Mouse (Mus musculus) neural tube, embryonic 14.5 days (tissue): ENCODE measurements around the gene Gm10722. TPM values are rescaled to one million over a fixed set of nuclear protein-coding genes. Genes with fewer than 3 reads are reported as not detected.
"Not testable (repeated sequence)": the region's sequence is repeated elsewhere in the genome, so short reads cannot be mapped to it uniquely, and the experiment has no call there.

Experiments
- ATAC-seq: fragments of 200-750 bp; cut with Nextera tagmentation; 2 replicates; pipeline ENCODE4 v1.8.0; 2017; ENCODE audit warnings: low read depth, mild to moderate bottlenecking, moderate TSS enrichment, moderate library complexity
- H3K27ac ChIP-seq: fragments of 300-500 bp; sonication (generic); 2 replicates; pipeline ENCODE4 v1.5.1; 2014; ENCODE audit warnings: low read depth, mild to moderate bottlenecking, control low read depth, low read length, moderate library complexity, mixed read lengths
- H3K27me3 ChIP-seq: fragments of 300-500 bp; sonication (generic); 2 replicates; pipeline ENCODE4 v1.6.1; 2014; ENCODE audit warnings: low read length; ENCODE audit not compliant: control insufficient read depth, insufficient read depth
- H3K36me3 ChIP-seq: fragments of 300-500 bp; sonication (generic); 2 replicates; pipeline ENCODE4 v1.6.1; 2014; ENCODE audit warnings: low read length, mixed read lengths; ENCODE audit not compliant: control insufficient read depth, insufficient read depth
- H3K4me1 ChIP-seq: fragments of 300-500 bp; sonication (generic); 2 replicates; pipeline ENCODE4 v1.6.1; 2014; ENCODE audit warnings: low read length; ENCODE audit not compliant: control insufficient read depth, insufficient read depth
- H3K4me2 ChIP-seq: fragments of 300-500 bp; sonication (generic); 2 replicates; pipeline ENCODE4 v1.6.1; 2014; ENCODE audit warnings: mild to moderate bottlenecking, low read depth, low read length, control low read depth
- H3K4me3 ChIP-seq: fragments of 300-500 bp; sonication (generic); 2 replicates; pipeline ENCODE4 v1.5.1; 2014; ENCODE audit warnings: low read depth, low read length, control low read depth, mixed read lengths
- H3K9ac ChIP-seq: fragments of 300-500 bp; sonication (generic); replicated peaks from 2 replicates; pipeline ENCODE4 v1.6.1; 2014; ENCODE audit warnings: low read depth, mild to moderate bottlenecking, control low read depth, low read length, mixed read lengths
- H3K9me3 ChIP-seq: fragments of 300-500 bp; sonication (generic); 2 replicates; pipeline ENCODE4 v1.6.1; 2016; ENCODE audit warnings: low read length; ENCODE audit not compliant: control insufficient read depth
- WGBS: fragments of 180-500 bp; shearing (Covaris S2); extraction: QIAGEN DNeasy Blood & Tissue Kit; methylation state at CpG from one replicate; pipeline ENCODE4 v1.1.7; 2014; 5-methylcytosine and 5-hydroxymethylcytosine counted together
- polyA plus RNA-seq: library from polyadenylated mRNA; unstranded; fragments of >200 nt; fragmentation: Nextera tagmentation; extraction: Ambion mirVana; gene quantifications from 2 replicates; pipeline ENCODE4 v1.2.1, GENCODE M21; 2014

Gm10722 gene
- not detected in 2 replicates for polyA plus RNA-seq

GRCm38 (mm10) chr9:3000445-3000972 is at the start of gene Gm10722:
TSS of gene Gm10722 (plus strand) at chr9:3000922.
- 69% methylated on average over 12 of the region's 12 CpGs for WGBS
- not testable (repeated sequence) for ATAC-seq, H3K4me1 ChIP-seq, H3K36me3 ChIP-seq, H3K27me3 ChIP-seq, H3K27ac ChIP-seq, H3K4me2 ChIP-seq, H3K4me3 ChIP-seq, H3K9ac ChIP-seq, H3K9me3 ChIP-seq

- not testable (repeated sequence) for H3K9ac ChIP-seq, H3K4me3 ChIP-seq, H3K27me3 ChIP-seq, H3K4me1 ChIP-seq, H3K36me3 ChIP-seq, H3K4me2 ChIP-seq, H3K9me3 ChIP-seq, ATAC-seq, H3K27ac ChIP-seq
- WGBS: 66% methylated on average over 8 of the region's 8 CpGs
Measured at GRCm38 (mm10) chr9:3001006-3001405, 284 bp downstream of the Gm10722 start.

GRCm38 (mm10) chr9:3001948-3002659 is 1.4 kb downstream of the Gm10722 start:
- ATAC-seq: peak; percentile 90
- H3K4me3 ChIP-seq, H3K27ac ChIP-seq, H3K4me2 ChIP-seq, H3K9me3 ChIP-seq, H3K27me3 ChIP-seq, H3K36me3 ChIP-seq, H3K9ac ChIP-seq, H3K4me1 ChIP-seq: not testable (repeated sequence)
- 62% methylated on average over 8 of the region's 11 CpGs for WGBS

GRCm38 (mm10) chr9:3002794-3003396 is 2.2 kb downstream of the Gm10722 start, which contains the start of gene Gm11168:
TSS of gene Gm11168 (plus strand) at chr9:3003346.
- not testable (repeated sequence) for H3K36me3 ChIP-seq, H3K27ac ChIP-seq, H3K4me2 ChIP-seq, H3K4me1 ChIP-seq, H3K9me3 ChIP-seq, H3K27me3 ChIP-seq, H3K9ac ChIP-seq, H3K4me3 ChIP-seq, ATAC-seq
- WGBS: 74% methylated on average over 6 of the region's 14 CpGs

GRCm38 (mm10) chr9:3006179-3006578 is 5.5 kb downstream of the Gm10722 start:
- not testable (repeated sequence) for H3K4me3 ChIP-seq, H3K4me1 ChIP-seq, H3K9me3 ChIP-seq, H3K36me3 ChIP-seq, H3K27me3 ChIP-seq, H3K9ac ChIP-seq, H3K4me2 ChIP-seq, ATAC-seq, H3K27ac ChIP-seq
- 83% methylated on average over 1 of the region's 5 CpGs for WGBS

- 66% methylated on average over 7 of the region's 8 CpGs for WGBS
- H3K4me2 ChIP-seq, H3K4me3 ChIP-seq, H3K9ac ChIP-seq, H3K4me1 ChIP-seq, H3K27ac ChIP-seq, H3K27me3 ChIP-seq, H3K36me3 ChIP-seq, H3K9me3 ChIP-seq: not testable (repeated sequence)
- peak; percentile 71 for ATAC-seq
Measured at GRCm38 (mm10) chr9:3006636-3007035, 5.9 kb downstream of the Gm10722 start.

GRCm38 (mm10) chr9:3007272-3007671 is 6.5 kb downstream of the Gm10722 start:
- not testable (repeated sequence) for H3K27ac ChIP-seq, H3K9me3 ChIP-seq, H3K27me3 ChIP-seq, H3K4me2 ChIP-seq, H3K36me3 ChIP-seq, H3K4me3 ChIP-seq, H3K4me1 ChIP-seq, H3K9ac ChIP-seq
- 73% methylated on average over 6 of the region's 9 CpGs for WGBS
- 0 out of 2 replicates have a peak, but pooled peaks have one; percentile 25 for ATAC-seq

GRCm38 (mm10) chr9:3009331-3009730 is 8.6 kb downstream of the Gm10722 start:
- not testable (repeated sequence) for H3K27me3 ChIP-seq, H3K4me3 ChIP-seq, H3K4me2 ChIP-seq, H3K27ac ChIP-seq, H3K9ac ChIP-seq, H3K36me3 ChIP-seq, H3K4me1 ChIP-seq, H3K9me3 ChIP-seq
- no CpG with 5 or more reads among the region's 5 CpGs for WGBS
- peak; percentile 59 for ATAC-seq

- not testable (repeated sequence) for H3K4me2 ChIP-seq, H3K4me1 ChIP-seq, H3K9me3 ChIP-seq, H3K4me3 ChIP-seq, H3K27ac ChIP-seq, H3K9ac ChIP-seq, ATAC-seq, H3K36me3 ChIP-seq, H3K27me3 ChIP-seq
- WGBS: 90% methylated on average over 2 of the region's 7 CpGs
Measured at GRCm38 (mm10) chr9:3012054-3012621, 11.4 kb downstream of the Gm10722 start.
